Mouse (Mus musculus) monocyte, adult 5-6 weeks (primary cell): ENCODE measurements around the gene Gypa. TPM values are rescaled to one million over a fixed set of nuclear protein-coding genes. Genes with fewer than 3 reads are reported as not detected.

Experiments used
- ATAC-seq: fragments of 153-309, 156-312 bp; replicated peaks from 2 replicates; pipeline ENCODE4 v1.8.0; 2017; ENCODE audit warnings: mild to moderate bottlenecking; ENCODE audit not compliant: low TSS enrichment, insufficient number of reproducible peaks, severe bottlenecking, poor library complexity, low FRiP score
- total RNA-seq: library from RNA; stranded (forward); fragments of 200-1000, 200-491, 200-594 nt; gene quantifications from 3 replicates; pipeline ENCODE4 v1.2.3, GENCODE M21; 2017

Gene Gypa
- total RNA-seq, 1 experiment from 2014 or later, result 11.3 TPM

- ATAC-seq, result no peak
Measured at GRCm38 (mm10) chr8:80526382-80527355, 33.1 kb downstream of the Gypa start.

- no peak for ATAC-seq
Measured at GRCm38 (mm10) chr8:80541836-80542235, 48.3 kb downstream of the Gypa start.

GRCm38 (mm10) chr8:80550436-80550835 is 56.9 kb downstream of the Gypa start:
- no peak for ATAC-seq

GRCm38 (mm10) chr8:80551303-80551702 is 57.7 kb downstream of the Gypa start:
- ATAC-seq, result no peak

GRCm38 (mm10) chr8:80554991-80555390 is 61.4 kb downstream of the Gypa start:
- no peak for ATAC-seq

Other genes starting within 250 kb of the Gypa start
- not detected in 3 replicates for gene Frem3, start 117.3 kb downstream of the Gypa start, total RNA-seq
- gene Smarca5, start 245.7 kb downstream of the Gypa start, total RNA-seq, result 188 to 284 TPM (median 196 TPM) in 3 replicates